In the genomic region with DNA sequence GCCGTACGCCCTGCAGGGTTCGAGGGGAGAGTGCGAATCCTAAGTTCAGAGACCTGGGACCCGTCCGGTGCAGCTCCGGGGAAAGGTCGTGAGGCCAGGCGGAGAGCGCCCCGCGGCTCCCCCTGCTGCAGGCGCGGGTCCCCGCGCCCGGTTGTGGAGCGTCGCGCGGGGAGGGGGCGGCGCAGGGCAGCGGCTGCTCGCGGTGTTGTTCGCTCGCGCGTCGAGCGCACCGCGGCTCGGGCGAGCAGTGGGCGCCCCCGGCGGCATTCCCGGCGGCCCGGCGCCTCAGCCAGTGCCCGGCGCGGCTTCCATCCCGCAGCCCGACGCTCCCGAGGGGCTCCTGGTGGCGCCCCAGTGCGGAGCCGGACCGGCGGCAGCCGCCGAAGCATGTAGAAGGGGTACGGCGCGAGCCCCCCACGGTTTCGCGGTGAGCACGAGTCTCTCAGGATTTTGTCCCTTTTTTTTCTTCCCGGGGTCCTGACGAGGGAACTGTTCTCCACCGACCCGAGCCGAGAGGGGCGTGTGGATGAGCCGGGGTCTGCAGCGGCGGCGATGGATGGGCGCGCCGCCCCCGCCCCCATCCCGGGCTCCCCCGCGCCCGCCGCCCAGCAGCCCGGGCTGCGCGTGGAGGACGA, we compare ENCODE assay signal across 8 mouse cellular contexts. TPM values are rescaled to one million over a fixed set of nuclear protein-coding genes. Genes with fewer than 3 reads are reported as not detected.
A peak's percentile ranks its signal among the peaks of the same experiment; 100 is the strongest.
DNase-seq lines count a peak whose midpoint lies in the region; ATAC-seq and TF ChIP-seq lines count a peak whose summit lies in the region.

No protein-coding gene starts in this region.

- H3K4me3 ChIP-seq in gastrocnemius, adult 2 months, result peak overlapping the region; percentile 88
- H3K4me3 ChIP-seq in hindbrain, embryonic 15.5 days, result peak overlapping the region; percentile 61
- H3K4me3 ChIP-seq in midbrain, embryonic 16.5 days (ENCODE audit: low read depth, low read length), result peak overlapping the region; percentile 91

- peak overlapping the region; percentile 72 for H3K4me2 ChIP-seq in hindbrain, embryonic 15.5 days
- peak overlapping the region; percentile 51 for H3K4me2 ChIP-seq in midbrain, embryonic 16.5 days (ENCODE audit: low read length)

- H3K4me1 ChIP-seq in hindbrain, embryonic 15.5 days (replicated peaks), result peaks cover 26% of the 10 kb centered on the region
- H3K4me1 ChIP-seq in midbrain, embryonic 16.5 days (ENCODE audit: control insufficient read depth, insufficient read depth, low read length), result peaks cover 23% of the 10 kb centered on the region

- intact Hi-C loops in gastrocnemius, adult 2 months (cut with DNase I), result loop anchor here (10.0 kb wide), 3 partner anchors 199 to 421 kb away; partner anchors contain the start of genes Ak9, Fig4 and Mettl24
- intact Hi-C loops in gastrocnemius, postnatal 14 days (cut with DNase I; ENCODE audit: low total_unique reads), result no loop called here

- no peaks in the 10 kb centered on the region for H3K9me3 ChIP-seq in hindbrain, embryonic 15.5 days
- H3K9me3 ChIP-seq in midbrain, embryonic 16.5 days (replicated peaks; ENCODE audit: control insufficient read depth, low read length, poor library complexity, severe bottlenecking), result no peaks in the 10 kb centered on the region

- ATAC-seq in hindbrain, embryonic 15.5 days (ENCODE audit: low FRiP score, low read depth), result peak; percentile 91
- ATAC-seq in midbrain, embryonic 16.5 days, result peak; percentile 91

- no peak for TF ChIP-seq CTCF in gastrocnemius, adult 2 months (IDR thresholded peaks at IDR 0.05)

- no peak for DNase-seq in gastrocnemius, adult 2 months
- DNase-seq in gastrocnemius, postnatal 14 days, result no peak
- DNase-seq in urinary bladder, postnatal 14 days (ENCODE audit: low spot score), result peak; percentile 4
- no peak for DNase-seq in urinary bladder, postnatal 4 days (ENCODE audit: low spot score in 2 of 2)
- DNase-seq in layer of hippocampus, postnatal 14 days (ENCODE audit: low spot score in 2 of 2), result no peak
- no peak for DNase-seq in right cerebral cortex, postnatal 14 days

- peak overlapping the region; percentile 93 for H3K9ac ChIP-seq in hindbrain, embryonic 15.5 days
- peak overlapping the region; percentile 96 for H3K9ac ChIP-seq in midbrain, embryonic 16.5 days (ENCODE audit: low read depth, low read length)

- H3K27ac ChIP-seq in gastrocnemius, adult 2 months, result peak overlapping the region; percentile 93
- H3K27ac ChIP-seq in hindbrain, embryonic 15.5 days (replicated peaks), result peak overlapping the region; percentile 99
- peak overlapping the region; percentile 99 for H3K27ac ChIP-seq in midbrain, embryonic 16.5 days (ENCODE audit: low read length)

- under 1% methylated on average over 52 of the region's 87 CpGs for WGBS in hindbrain, embryonic 15.5 days
- under 1% methylated on average over 65 of the region's 87 CpGs for WGBS in midbrain, embryonic 16.5 days

- H3K27me3 ChIP-seq in hindbrain, embryonic 15.5 days, result no peaks in the 10 kb centered on the region
- no peaks in the 10 kb centered on the region for H3K27me3 ChIP-seq in midbrain, embryonic 16.5 days (ENCODE audit: control insufficient read depth, insufficient read depth, low read depth, low read length)

- H3K36me3 ChIP-seq in hindbrain, embryonic 15.5 days, result no peaks in the 10 kb centered on the region
- 0 out of 2 replicates have a peak, but pooled peaks cover 2% of the 10 kb centered on the region for H3K36me3 ChIP-seq in midbrain, embryonic 16.5 days (ENCODE audit: control insufficient read depth, insufficient read depth, low read length)

RNA-seq across cellular contexts. Expression of gene Wasf1, which starts 0.5 kb away (rescaled TPM):
- total RNA-seq in gastrocnemius, adult 2 months (2021), result under 1 TPM; 0.38 to 0.61 TPM
- 1 to 10 TPM; 1.4 to 1.8 TPM for total RNA-seq in gastrocnemius, postnatal 14 days (2021)
- polyA plus RNA-seq in hindbrain, embryonic 15.5 days (2015; fragmentation: Nextera tagmentation; extraction: Ambion mirVana), result 101 and 122 TPM in 2 replicates
- 126 and 136 TPM in 2 replicates for polyA plus RNA-seq in midbrain, embryonic 16.5 days (2015; fragmentation: Nextera tagmentation; extraction: Ambion mirVana)
- total RNA-seq in layer of hippocampus, postnatal 14 days (2021), result 100 to 1,000 TPM; 383 to 387 TPM

RNA-seq across cellular contexts. Expression of gene Cdc40, which starts 0.7 kb away (rescaled TPM):
- 1 to 10 TPM; 6.3 to 8.3 TPM for total RNA-seq in gastrocnemius, adult 2 months (2021)
- total RNA-seq in gastrocnemius, postnatal 14 days (2021), result 1 to 10 TPM; 8.7 to 8.8 TPM
- 22.4 and 22.6 TPM in 2 replicates for polyA plus RNA-seq in hindbrain, embryonic 15.5 days (2015; fragmentation: Nextera tagmentation; extraction: Ambion mirVana)
- polyA plus RNA-seq in midbrain, embryonic 16.5 days (2015; fragmentation: Nextera tagmentation; extraction: Ambion mirVana), result 23.4 and 24.8 TPM in 2 replicates
- total RNA-seq in layer of hippocampus, postnatal 14 days (2021), result 10 to 100 TPM; 47.2 to 52.4 TPM

Comparison
In these comparisons a context has a peak if more than half of its experiments do, and no peak if none do; other contexts are left out.
1. RNA of gene Wasf1, which starts 0.5 kb away (total RNA-seq): 383 to 387 TPM in layer of hippocampus, postnatal 14 days; 1.4 to 1.8 TPM in gastrocnemius, postnatal 14 days and 0.38 to 0.61 TPM in gastrocnemius, adult 2 months; every median in the first group is over 100 times any median in the second.
2. RNA of gene Cdc40, which starts 0.7 kb away (total RNA-seq): 47.2 to 52.4 TPM in layer of hippocampus, postnatal 14 days; 8.7 to 8.8 TPM in gastrocnemius, postnatal 14 days and 6.3 to 8.3 TPM in gastrocnemius, adult 2 months; every median in the first group is over 4 times any median in the second.
3. Peak in every context shown above with its lines, with median percentiles within 50 percentile points of each other: H3K27ac ChIP-seq and H3K4me3 ChIP-seq.